Mouse (Mus musculus) frontal cortex, adult 2 months (tissue): Measurements from ENCODE around the gene Ncf2. TPM values are rescaled to one million over a fixed set of nuclear protein-coding genes. Genes with fewer than 3 reads are reported as not detected.
"Not testable (repeated sequence)": the region's sequence is repeated elsewhere in the genome, so short reads cannot be mapped to it uniquely, and the experiment has no call there.

ENCODE experiments used
- DNase-seq, 2 experiments: peaks; one replicate each; pipeline ENCODE4 v3.0.0; 2022; ENCODE audit warnings: low spot score in 1 of 2; ENCODE audit errors: extremely low spot score in 1 of 2
- polyA plus RNA-seq: library from polyadenylated mRNA; depleted of rRNA; stranded (reverse); fragments of >200 nt; gene quantifications from 2 replicates; pipeline ENCODE4 v1.2.3, GENCODE M21; 2012; rRNA removed

Gene Ncf2
- polyA plus RNA-seq, result 4.8 and 6.6 TPM in 2 replicates

DNA sequence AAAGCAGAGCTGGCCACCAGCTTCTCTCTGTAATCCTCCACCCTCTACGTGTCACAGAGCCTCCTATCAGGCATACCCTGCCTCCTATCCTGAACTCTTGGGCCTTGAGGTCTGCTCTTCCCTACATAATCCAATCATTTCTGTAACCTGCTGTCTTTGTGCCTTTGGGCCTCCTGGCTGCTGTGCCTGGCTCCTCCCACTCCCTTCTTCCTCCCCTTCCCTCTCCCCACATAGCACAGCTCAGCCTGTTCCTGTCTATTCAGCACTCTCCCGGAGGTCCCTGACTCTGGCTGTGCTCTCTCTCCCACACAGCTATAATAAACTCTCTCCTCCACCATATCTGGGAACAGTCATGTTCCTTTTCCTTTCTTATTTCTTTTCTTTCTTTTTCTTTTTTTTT is at the start of gene Ncf2:
TSS of gene Ncf2 (plus strand) at position 298 of the 400 bp plus-strand sequence.
- DNase-seq, result no peak

- DNase-seq, result peak; percentile 43 to 67
These were observed 49.6 kb upstream of the Ncf2 start, which contains the start of gene Apobec4 for GRCm38 (mm10) chr1:152750312-152750965. Gene Apobec4 (plus strand): TSS chr1:152750551.

DNA sequence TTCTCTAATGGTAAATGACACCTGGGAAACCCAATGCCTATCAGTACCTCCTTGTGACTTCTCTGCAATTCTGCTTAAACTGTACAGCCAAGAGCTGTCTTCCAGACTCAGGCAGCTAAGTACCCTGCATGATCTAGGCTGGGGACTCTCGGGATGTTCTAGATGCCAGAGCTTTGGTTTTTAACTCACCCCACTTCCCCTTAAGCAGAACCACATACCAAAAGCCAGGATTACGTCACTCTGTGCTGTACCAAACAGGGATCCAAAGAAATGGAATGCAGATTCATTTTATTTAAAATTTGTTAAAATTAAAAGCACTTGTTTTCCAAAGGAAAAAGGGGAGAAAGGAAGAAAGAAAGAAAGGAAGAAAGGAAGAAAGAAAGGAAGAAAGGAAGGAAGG is 38.2 kb upstream of the Ncf2 start:
- DNase-seq, result no peak

GRCm38 (mm10) chr1:152766032-152766772 is 33.8 kb upstream of the Ncf2 start, which contains the start of the genes Rgl1 and Arpc5:
Gene Rgl1 (minus strand): TSS chr1:152766351.
Gene Arpc5 (plus strand): TSS chr1:152766542.
- peak; percentile 87 to 96 for DNase-seq

- no peak for DNase-seq
These were observed 32.9 kb upstream of the Ncf2 start for GRCm38 (mm10) chr1:152766804-152767748.

GRCm38 (mm10) chr1:152767749-152768488 is 32.1 kb upstream of the Ncf2 start:
- peak; percentile 83 to 94 for DNase-seq

DNA sequence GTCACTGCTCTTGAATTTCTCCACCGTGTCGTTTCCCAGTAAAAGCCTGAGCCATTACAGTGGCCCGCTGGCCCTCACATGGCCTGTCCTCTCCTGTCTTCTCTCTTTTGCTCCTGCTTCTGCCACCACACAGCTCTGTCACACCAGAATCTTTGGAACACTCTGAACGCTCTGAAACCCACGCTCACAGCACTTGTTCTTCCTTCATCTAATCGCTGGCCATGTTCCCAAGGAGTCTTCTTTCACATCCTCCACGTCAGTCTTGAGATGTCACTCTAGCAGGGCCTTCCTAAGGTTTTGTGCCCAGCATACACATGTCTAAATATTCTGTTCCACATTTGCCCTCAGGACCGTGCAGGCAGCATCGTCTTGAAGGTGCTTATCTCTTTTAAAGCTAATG is 29.0 kb upstream of the Ncf2 start:
- DNase-seq, result no peak

GRCm38 (mm10) chr1:152774601-152775000 is 25.4 kb upstream of the Ncf2 start:
- DNase-seq, result not testable (repeated sequence)

DNA sequence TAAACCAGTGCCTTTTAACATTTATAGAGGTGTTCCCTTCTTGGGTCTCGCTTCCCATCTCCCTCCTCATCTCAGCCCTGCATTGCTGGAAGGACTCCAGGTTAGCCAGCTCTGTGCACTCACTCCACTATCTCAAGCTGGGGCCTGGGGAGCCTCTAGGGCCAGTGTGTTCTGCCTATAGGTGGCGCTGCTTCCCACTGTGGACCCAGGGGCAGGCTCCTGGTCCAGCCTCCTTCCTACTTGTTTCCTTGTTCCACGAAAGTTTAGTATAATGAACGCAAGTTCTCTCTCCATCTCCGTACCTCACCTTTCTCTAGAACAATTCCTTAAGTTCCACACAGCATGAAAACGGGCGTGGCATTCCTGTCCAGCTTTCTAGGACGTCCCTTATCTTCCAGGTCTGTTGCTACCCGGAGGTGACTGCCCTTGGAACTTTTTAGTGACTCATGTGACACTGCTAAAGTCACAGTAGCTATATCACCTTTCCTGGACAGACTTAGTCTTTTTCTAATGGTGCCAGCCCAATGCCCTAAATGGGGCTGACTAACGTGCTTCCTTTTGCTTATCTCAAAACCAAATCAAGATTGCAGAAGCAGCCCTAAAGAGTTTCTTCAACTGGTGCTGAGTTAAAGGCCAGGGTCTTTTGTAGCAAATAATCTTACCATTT is 20.8 kb upstream of the Ncf2 start:
- DNase-seq, result peak in 1 of 2 experiments; percentile 84

GRCm38 (mm10) chr1:152784620-152785019 is 15.4 kb upstream of the Ncf2 start:
- no peak for DNase-seq

- DNase-seq, result not testable (repeated sequence)
These were observed 14.5 kb upstream of the Ncf2 start for GRCm38 (mm10) chr1:152785446-152785845.

DNA sequence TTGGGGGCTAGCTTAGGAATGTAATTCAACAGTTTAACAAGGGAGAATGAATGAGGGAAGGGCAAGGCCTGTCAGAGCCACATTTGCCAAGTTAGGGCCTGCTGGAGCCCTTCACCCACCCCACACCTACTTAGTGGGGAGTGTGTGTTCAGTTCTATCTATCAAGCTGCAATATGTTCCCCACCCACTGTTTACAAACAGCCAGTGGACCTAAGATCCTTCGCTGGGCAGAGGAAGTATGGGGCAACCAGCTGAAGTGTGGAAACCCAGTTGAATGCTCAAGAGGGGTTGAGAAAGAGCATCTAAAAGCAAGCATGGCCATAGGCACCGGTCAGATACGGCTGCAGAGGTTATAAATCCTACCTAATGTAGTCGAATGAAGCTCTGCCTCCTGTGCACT is 13.0 kb upstream of the Ncf2 start:
- no peak for DNase-seq

DNA sequence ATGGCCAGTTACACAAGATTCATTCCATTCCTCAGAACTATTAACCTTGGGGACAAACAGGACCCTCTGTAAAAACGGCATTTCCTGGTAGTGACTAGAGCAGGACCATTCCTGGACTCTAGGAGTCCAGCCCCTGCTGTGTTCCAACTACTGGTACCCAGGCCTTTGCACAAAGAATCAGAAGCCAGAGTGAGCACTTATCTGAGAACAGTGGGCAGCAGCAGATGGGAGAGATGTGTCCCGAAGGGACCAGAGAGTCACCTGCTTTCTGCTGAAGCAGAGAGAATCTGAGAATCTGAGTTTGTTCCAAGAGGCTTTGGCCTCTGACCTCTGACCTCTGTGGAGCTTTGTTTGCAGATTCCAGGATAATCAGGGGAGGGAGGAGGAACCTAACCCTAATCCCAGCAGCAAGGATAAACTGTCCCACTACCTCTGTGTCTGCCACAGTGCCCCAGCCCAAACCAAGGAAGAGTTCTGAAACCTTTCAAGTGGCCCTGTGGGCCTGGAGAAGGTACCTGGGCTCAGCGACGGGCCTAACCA is 11.8 kb upstream of the Ncf2 start:
- DNase-seq, result no peak

- DNase-seq, result peak in 1 of 2 experiments; percentile 47
These were observed 9.7 kb upstream of the Ncf2 start for GRCm38 (mm10) chr1:152790254-152790653.

- no peak for DNase-seq
These were observed 9.2 kb upstream of the Ncf2 start for GRCm38 (mm10) chr1:152790821-152791220.

- no peak for DNase-seq
These were observed 8.7 kb upstream of the Ncf2 start for GRCm38 (mm10) chr1:152791269-152791668.

- DNase-seq, result peak; percentile 28 to 42
These were observed 7.1 kb upstream of the Ncf2 start for GRCm38 (mm10) chr1:152792736-152793494.

GRCm38 (mm10) chr1:152793495-152794130 is 6.4 kb upstream of the Ncf2 start:
- no peak for DNase-seq
